Mouse (Mus musculus) neural tube, embryonic 15.5 days (tissue): ENCODE data around the gene Pfkfb3. TPM values are rescaled to one million over a fixed set of nuclear protein-coding genes. Genes with fewer than 3 reads are reported as not detected.
"Not testable (repeated sequence)": the region's sequence is repeated elsewhere in the genome, so short reads cannot be mapped to it uniquely, and the experiment has no call there.

Experiments
- ATAC-seq: fragments of 200-750 bp; cut with Nextera tagmentation; 2 replicates; pipeline ENCODE4 v1.8.0; 2017; ENCODE audit warnings: mild to moderate bottlenecking, moderate TSS enrichment, moderate library complexity; ENCODE audit not compliant: low FRiP score
- H3K27ac ChIP-seq: fragments of 300-500 bp; sonication (generic); replicated peaks from 2 replicates; pipeline ENCODE4 v1.5.1; 2015; ENCODE audit warnings: mild to moderate bottlenecking, inconsistent platforms
- H3K27me3 ChIP-seq: fragments of 300-500 bp; sonication (generic); replicated peaks from 2 replicates; pipeline ENCODE4 v1.6.1; 2015; ENCODE audit warnings: inconsistent platforms
- H3K36me3 ChIP-seq: fragments of 300-500 bp; sonication (generic); 2 replicates; pipeline ENCODE4 v1.6.1; 2015; ENCODE audit warnings: inconsistent platforms
- H3K4me1 ChIP-seq: fragments of 300-500 bp; sonication (generic); 2 replicates; pipeline ENCODE4 v1.6.1; 2015; ENCODE audit warnings: inconsistent platforms
- H3K4me2 ChIP-seq: fragments of 300-500 bp; sonication (generic); 2 replicates; pipeline ENCODE4 v1.6.1; 2015; ENCODE audit warnings: inconsistent platforms, mild to moderate bottlenecking, moderate library complexity
- H3K4me3 ChIP-seq: fragments of 300-500 bp; sonication (generic); replicated peaks from 2 replicates; pipeline ENCODE4 v1.5.1; 2015; ENCODE audit warnings: mild to moderate bottlenecking, inconsistent platforms
- H3K9ac ChIP-seq: fragments of 300-500 bp; sonication (generic); replicated peaks from 2 replicates; pipeline ENCODE4 v1.6.1; 2015; ENCODE audit warnings: mild to moderate bottlenecking, inconsistent platforms
- H3K9me3 ChIP-seq: fragments of 300-500 bp; sonication (generic); replicated peaks from 2 replicates; pipeline ENCODE4 v1.6.1; 2016; ENCODE audit warnings: inconsistent platforms
- WGBS: fragments of 180-500 bp; shearing (Covaris S2); methylation state at CpG from one replicate; pipeline ENCODE4 v1.1.7; 2015; ENCODE audit warnings: mixed read lengths; 5-methylcytosine and 5-hydroxymethylcytosine counted together
- polyA plus RNA-seq: library from polyadenylated mRNA; unstranded; fragments of >200 nt; fragmentation: Nextera tagmentation; extraction: Ambion mirVana; gene quantifications from 2 replicates; pipeline ENCODE4 v1.2.1, GENCODE M21; 2015

Gene Pfkfb3
- polyA plus RNA-seq, 1 experiment from 2014 or later = 29.8 TPM

GRCm38 (mm10) chr2:11547609-11548008 lies 6.3 kb downstream of the Pfkfb3 start:
- 69% methylated on average over 2 of the region's 2 CpGs for WGBS
- peaks cover 4% of the 10 kb centered on the region for H3K4me1 ChIP-seq
- H3K9ac ChIP-seq = no peak overlapping the region
- no peak for ATAC-seq
- H3K4me3 ChIP-seq = no peak overlapping the region
- peaks cover under 1% of the 10 kb centered on the region; the same call in 1 of the 2 replicates for H3K27me3 ChIP-seq
- no peak overlapping the region for H3K27ac ChIP-seq
- H3K9me3 ChIP-seq = no peaks in the 10 kb centered on the region
- H3K36me3 ChIP-seq = no peaks in the 10 kb centered on the region
- no peak overlapping the region for H3K4me2 ChIP-seq

GRCm38 (mm10) chr2:11546091-11546490 lies 7.8 kb downstream of the Pfkfb3 start:
- H3K4me3 ChIP-seq = no peak overlapping the region
- H3K36me3 ChIP-seq = no peaks in the 10 kb centered on the region
- no peak; the same call in 1 of the 2 replicates for ATAC-seq
- WGBS = 85% methylated on average over 8 of the region's 8 CpGs
- no peaks in the 10 kb centered on the region for H3K9me3 ChIP-seq
- H3K27ac ChIP-seq = no peak overlapping the region
- no peak overlapping the region for H3K4me2 ChIP-seq
- no peaks in the 10 kb centered on the region for H3K27me3 ChIP-seq
- H3K4me1 ChIP-seq = no peaks in the 10 kb centered on the region
- H3K9ac ChIP-seq = no peak overlapping the region

- H3K4me2 ChIP-seq = no peak overlapping the region
These were observed 8.5 kb downstream of the Pfkfb3 start for GRCm38 (mm10) chr2:11545380-11545779.

GRCm38 (mm10) chr2:11544342-11544741 lies 9.5 kb downstream of the Pfkfb3 start:
- Histone ChIP-seq H3K4me1 (no peaks in the 10 kb centered on the region), H3K27ac (no peak overlapping the region), H3K9ac (no peak overlapping the region), H3K4me3 (no peak overlapping the region), H3K4me2 (no peak overlapping the region), H3K9me3 (no peaks in the 10 kb centered on the region), H3K27me3 (no peaks in the 10 kb centered on the region), H3K36me3 (no peaks in the 10 kb centered on the region)
- 81% methylated on average over 5 of the region's 5 CpGs for WGBS
- ATAC-seq = no peak

More at GRCm38 (mm10) chr2:11545380-11545779, 8.5 kb downstream of the Pfkfb3 start:
- no peak overlapping the region for H3K4me3 ChIP-seq
- 45% methylated on average over 1 of the region's 1 CpGs for WGBS
- no peaks in the 10 kb centered on the region for H3K27me3 ChIP-seq
- H3K27ac ChIP-seq = no peak overlapping the region
- no peaks in the 10 kb centered on the region for H3K4me1 ChIP-seq
- H3K9ac ChIP-seq = no peak overlapping the region
- no peaks in the 10 kb centered on the region for H3K36me3 ChIP-seq
- H3K9me3 ChIP-seq = no peaks in the 10 kb centered on the region
- ATAC-seq = no peak

GRCm38 (mm10) chr2:11543158-11543557 lies 10.7 kb downstream of the Pfkfb3 start:
- Histone ChIP-seq H3K9ac (no peak overlapping the region), H3K4me3 (no peak overlapping the region), H3K27ac (no peak overlapping the region), H3K9me3 (no peaks in the 10 kb centered on the region), H3K4me1 (no peaks in the 10 kb centered on the region), H3K27me3 (no peaks in the 10 kb centered on the region), H3K4me2 (no peak overlapping the region), H3K36me3 (no peaks in the 10 kb centered on the region)
- 82% methylated on average over 7 of the region's 7 CpGs for WGBS
- no peak for ATAC-seq

GRCm38 (mm10) chr2:11542640-11543039 lies 11.2 kb downstream of the Pfkfb3 start:
- Histone ChIP-seq H3K4me2 (no peak overlapping the region), H3K4me1 (no peaks in the 10 kb centered on the region), H3K27me3 (no peaks in the 10 kb centered on the region), H3K9ac (no peak overlapping the region), H3K9me3 (no peaks in the 10 kb centered on the region), H3K4me3 (no peak overlapping the region), H3K27ac (no peak overlapping the region), H3K36me3 (no peaks in the 10 kb centered on the region)
- WGBS = 87% methylated on average over 1 of the region's 1 CpGs
- ATAC-seq = 0 out of 2 replicates have a peak, but pooled peaks have one; percentile 53

GRCm38 (mm10) chr2:11542121-11542520 lies 11.8 kb downstream of the Pfkfb3 start:
- H3K4me2 ChIP-seq = no peak overlapping the region
- no peaks in the 10 kb centered on the region for H3K9me3 ChIP-seq
- no peak for ATAC-seq
- no peaks in the 10 kb centered on the region for H3K4me1 ChIP-seq
- no peak overlapping the region for H3K27ac ChIP-seq
- H3K9ac ChIP-seq = no peak overlapping the region
- 97% methylated on average over 1 of the region's 1 CpGs for WGBS
- H3K4me3 ChIP-seq = no peak overlapping the region
- no peaks in the 10 kb centered on the region for H3K36me3 ChIP-seq
- no peaks in the 10 kb centered on the region for H3K27me3 ChIP-seq

- H3K4me2 ChIP-seq, H3K9ac ChIP-seq, H3K27ac ChIP-seq, H3K4me1 ChIP-seq, H3K27me3 ChIP-seq, H3K4me3 ChIP-seq, H3K9me3 ChIP-seq, H3K36me3 ChIP-seq, ATAC-seq: not testable (repeated sequence)
- 67% methylated on average over 1 of the region's 1 CpGs for WGBS
These were observed 12.3 kb downstream of the Pfkfb3 start for GRCm38 (mm10) chr2:11541528-11541927.

- peak overlapping the region; percentile 92 for H3K4me2 ChIP-seq
- H3K4me3 ChIP-seq = peak overlapping the region; percentile 54
- no peaks in the 10 kb centered on the region for H3K9me3 ChIP-seq
- H3K27me3 ChIP-seq = no peaks in the 10 kb centered on the region
- H3K27ac ChIP-seq = no peak overlapping the region
- H3K36me3 ChIP-seq = no peaks in the 10 kb centered on the region
- 74% methylated on average over 8 of the region's 8 CpGs for WGBS
- peak overlapping the region; percentile 57; the same call in 1 of the 2 replicates for H3K9ac ChIP-seq
- H3K4me1 ChIP-seq = peaks cover 6% of the 10 kb centered on the region
- ATAC-seq = no peak
These were observed 17.9 kb downstream of the Pfkfb3 start for GRCm38 (mm10) chr2:11535966-11536365.

- H3K9ac ChIP-seq = peak overlapping the region; percentile 57
- peak overlapping the region; percentile 92 for H3K4me2 ChIP-seq
- under 1% methylated on average over 32 of the region's 32 CpGs for WGBS
- H3K36me3 ChIP-seq = no peaks in the 10 kb centered on the region
- peak overlapping the region; percentile 54 for H3K4me3 ChIP-seq
- H3K4me1 ChIP-seq = peaks cover 6% of the 10 kb centered on the region
- no peaks in the 10 kb centered on the region for H3K9me3 ChIP-seq
- no peaks in the 10 kb centered on the region for H3K27me3 ChIP-seq
- no peak overlapping the region for H3K27ac ChIP-seq
- ATAC-seq = peak; percentile 97
These were observed 18.4 kb downstream of the Pfkfb3 start for GRCm38 (mm10) chr2:11535412-11535928.

- Histone ChIP-seq H3K36me3 (no peaks in the 10 kb centered on the region), H3K9ac (0 out of 2 replicates have a peak overlapping the region, but pooled peaks have one; percentile 3), H3K9me3 (no peaks in the 10 kb centered on the region), H3K4me3 (peak overlapping the region; percentile 54), H3K27me3 (no peaks in the 10 kb centered on the region), H3K4me1 (peaks cover 6% of the 10 kb centered on the region), H3K4me2 (peak overlapping the region; percentile 92), H3K27ac (no peak overlapping the region)
- 24% methylated on average over 10 of the region's 10 CpGs for WGBS
- ATAC-seq = 0 out of 2 replicates have a peak, but pooled peaks have one; percentile 23
These were observed 19.1 kb downstream of the Pfkfb3 start for GRCm38 (mm10) chr2:11534826-11535225.

- Histone ChIP-seq H3K27ac (no peak overlapping the region), H3K36me3 (no peaks in the 10 kb centered on the region), H3K4me2 (no peak overlapping the region), H3K4me3 (no peak overlapping the region), H3K27me3 (no peaks in the 10 kb centered on the region), H3K4me1 (peaks cover 6% of the 10 kb centered on the region), H3K9me3 (no peaks in the 10 kb centered on the region), H3K9ac (no peak overlapping the region)
- ATAC-seq = no peak
- WGBS = 83% methylated on average over 6 of the region's 6 CpGs
These were observed 23.8 kb downstream of the Pfkfb3 start for GRCm38 (mm10) chr2:11530101-11530500.
